Mouse (Mus musculus) embryonic facial prominence, embryonic 15.5 days (tissue): ENCODE results near the gene Pde6g. TPM values are rescaled to one million over a fixed set of nuclear protein-coding genes. Genes with fewer than 3 reads are reported as not detected.
"Not testable (repeated sequence)": the region's sequence is repeated elsewhere in the genome, so short reads cannot be mapped to it uniquely, and the experiment has no call there.

Source experiments
- ATAC-seq: fragments of 200-750 bp; cut with Nextera tagmentation; 2 replicates; pipeline ENCODE4 v1.8.0; 2017; ENCODE audit warnings: low read depth, moderate TSS enrichment; ENCODE audit not compliant: insufficient number of reproducible peaks, low FRiP score, low TSS enrichment
- H3K27ac ChIP-seq: fragments of 300-500 bp; sonication (generic); replicated peaks from 2 replicates; pipeline ENCODE4 v1.5.1; 2015; ENCODE audit warnings: mild to moderate bottlenecking, inconsistent platforms
- H3K27me3 ChIP-seq: fragments of 300-500 bp; sonication (generic); 2 replicates; pipeline ENCODE4 v1.6.1; 2015; ENCODE audit warnings: inconsistent platforms
- H3K36me3 ChIP-seq: fragments of 300-500 bp; sonication (generic); 2 replicates; pipeline ENCODE4 v1.6.1; 2015; ENCODE audit warnings: mild to moderate bottlenecking, inconsistent platforms
- H3K4me1 ChIP-seq: fragments of 300-500 bp; sonication (generic); 2 replicates; pipeline ENCODE4 v1.6.1; 2015; ENCODE audit warnings: inconsistent platforms
- H3K4me2 ChIP-seq: fragments of 300-500 bp; sonication (generic); replicated peaks from 2 replicates; pipeline ENCODE4 v1.6.1; 2015; ENCODE audit warnings: mild to moderate bottlenecking, inconsistent platforms
- H3K4me3 ChIP-seq: fragments of 300-500 bp; sonication (generic); replicated peaks from 2 replicates; pipeline ENCODE4 v1.5.1; 2015; ENCODE audit warnings: mild to moderate bottlenecking, inconsistent platforms
- H3K9ac ChIP-seq: fragments of 300-500 bp; sonication (generic); 2 replicates; pipeline ENCODE4 v1.6.1; 2015; ENCODE audit warnings: inconsistent platforms
- H3K9me3 ChIP-seq: fragments of 300-500 bp; sonication (generic); replicated peaks from 2 replicates; pipeline ENCODE4 v1.6.1; 2016; ENCODE audit warnings: inconsistent platforms
- WGBS: fragments of 180-500 bp; shearing (Covaris S2); methylation state at CpG from one replicate; pipeline ENCODE4 v1.1.7; 2015; 5-methylcytosine and 5-hydroxymethylcytosine counted together
- polyA plus RNA-seq: library from polyadenylated mRNA; unstranded; fragments of >200 nt; fragmentation: Nextera tagmentation; extraction: Ambion mirVana; gene quantifications from 2 replicates; pipeline ENCODE4 v1.2.1, GENCODE M21; 2015

The Pde6g gene
- polyA plus RNA-seq, 1 experiment from 2014 or later = 0.31 TPM

DNA sequence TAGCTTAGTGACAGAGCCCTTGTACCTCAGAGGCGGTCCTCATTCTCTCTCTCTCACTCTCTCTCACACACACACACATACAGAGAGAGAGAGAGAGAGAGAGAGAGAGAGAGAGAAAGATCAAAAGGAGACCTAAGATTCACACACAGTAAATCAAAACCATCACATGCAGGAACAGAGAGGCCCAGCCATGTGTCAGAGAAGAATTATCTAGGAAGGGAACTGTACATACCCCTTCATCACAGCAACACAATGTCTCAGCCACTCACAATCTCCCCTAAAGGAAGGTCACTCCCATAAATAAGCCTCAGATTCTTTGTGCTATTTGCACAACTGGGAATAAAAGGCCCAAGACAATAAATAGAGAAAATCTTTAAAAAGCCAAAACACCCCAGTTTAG is 34.7 kb downstream of the Pde6g start:
- no peak overlapping the region for H3K27ac ChIP-seq
- WGBS = 89% methylated on average over 1 of the region's 1 CpGs
- no peaks in the 10 kb centered on the region for H3K9me3 ChIP-seq
- no peak overlapping the region for H3K9ac ChIP-seq
- H3K4me2 ChIP-seq = no peak overlapping the region
- H3K4me1 ChIP-seq = no peaks in the 10 kb centered on the region
- no peaks in the 10 kb centered on the region for H3K27me3 ChIP-seq
- no peak overlapping the region for H3K4me3 ChIP-seq
- H3K36me3 ChIP-seq = peaks cover 78% of the 10 kb centered on the region
- no peak for ATAC-seq

DNA sequence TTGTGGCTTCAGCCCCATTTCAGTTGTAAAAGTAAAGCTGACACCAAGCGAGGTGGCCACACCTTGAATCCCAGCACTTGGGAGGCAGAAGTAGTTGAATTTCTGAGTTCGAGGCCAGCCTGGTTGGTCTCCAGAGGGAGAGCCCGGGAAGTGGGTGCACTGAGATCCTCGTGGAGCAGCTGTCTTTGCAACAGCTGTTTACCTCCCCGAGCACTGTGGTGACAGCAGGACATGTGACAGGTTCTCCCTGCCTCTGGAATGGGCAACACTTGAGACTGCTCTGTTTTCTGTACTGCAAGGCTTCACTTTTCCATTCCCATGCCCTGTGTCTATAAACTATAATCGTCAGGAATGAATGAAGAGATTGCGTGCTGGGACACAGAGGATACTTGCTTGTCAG is 35.4 kb downstream of the Pde6g start:
- no peak overlapping the region for H3K9ac ChIP-seq
- H3K4me3 ChIP-seq = no peak overlapping the region
- ATAC-seq = no peak
- H3K4me2 ChIP-seq = no peak overlapping the region
- WGBS = 89% methylated on average over 7 of the region's 7 CpGs
- H3K27ac ChIP-seq = no peak overlapping the region
- H3K27me3 ChIP-seq = no peaks in the 10 kb centered on the region
- H3K36me3 ChIP-seq = peaks cover 78% of the 10 kb centered on the region
- H3K4me1 ChIP-seq = no peaks in the 10 kb centered on the region
- H3K9me3 ChIP-seq = no peaks in the 10 kb centered on the region

DNA sequence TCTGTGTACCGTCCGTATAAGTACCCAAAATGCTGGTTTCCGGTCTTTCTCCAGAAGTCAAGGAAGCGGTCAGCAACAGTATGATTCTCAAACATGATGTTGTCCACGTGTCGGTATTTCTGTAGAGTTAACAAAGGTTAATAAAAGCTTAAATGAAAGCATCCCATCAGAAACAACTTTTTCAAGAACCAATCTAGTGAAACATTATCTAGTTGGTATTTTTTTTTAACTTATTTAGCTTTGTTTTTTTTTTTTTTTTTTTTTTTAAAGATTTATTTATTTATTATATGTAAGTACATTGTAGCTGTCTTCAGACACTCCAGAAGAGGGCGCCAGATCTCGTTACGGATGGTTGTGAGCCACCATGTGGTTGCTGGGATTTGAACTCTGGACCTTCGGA is 39.7 kb downstream of the Pde6g start:
- H3K9me3 ChIP-seq, H3K27ac ChIP-seq, H3K4me1 ChIP-seq, H3K27me3 ChIP-seq, ATAC-seq, H3K4me2 ChIP-seq, H3K9ac ChIP-seq, H3K4me3 ChIP-seq: not testable (repeated sequence)
- peaks cover 85% of the 10 kb centered on the region for H3K36me3 ChIP-seq
- 95% methylated on average over 7 of the region's 10 CpGs for WGBS

DNA sequence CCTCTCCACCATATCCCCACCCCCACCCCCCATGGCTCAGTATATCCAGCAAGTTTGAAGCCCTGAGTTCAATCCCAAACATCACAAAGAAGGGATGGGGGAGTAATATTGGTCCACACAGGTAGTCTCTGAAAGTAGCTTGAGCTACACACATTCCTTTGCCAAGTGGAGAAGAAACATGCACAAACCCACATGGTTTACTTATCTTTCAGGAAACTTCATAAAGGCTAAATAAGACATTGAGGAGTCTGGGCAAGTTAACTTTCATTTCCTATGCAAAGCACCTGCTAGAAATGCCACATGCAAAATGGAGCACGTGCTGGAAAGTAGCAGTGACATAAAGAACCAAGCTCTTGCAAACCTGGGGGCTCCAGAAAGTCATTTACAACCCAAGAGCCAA is 46.9 kb downstream of the Pde6g start:
- H3K9me3 ChIP-seq = no peaks in the 10 kb centered on the region
- H3K27me3 ChIP-seq = no peaks in the 10 kb centered on the region
- no peak overlapping the region for H3K4me2 ChIP-seq
- H3K4me1 ChIP-seq = no peaks in the 10 kb centered on the region
- H3K36me3 ChIP-seq = peaks cover 94% of the 10 kb centered on the region
- no peak overlapping the region for H3K9ac ChIP-seq
- no peak overlapping the region for H3K27ac ChIP-seq
- ATAC-seq = no peak
- H3K4me3 ChIP-seq = no peak overlapping the region
- WGBS = 84% methylated on average over 1 of the region's 1 CpGs

DNA sequence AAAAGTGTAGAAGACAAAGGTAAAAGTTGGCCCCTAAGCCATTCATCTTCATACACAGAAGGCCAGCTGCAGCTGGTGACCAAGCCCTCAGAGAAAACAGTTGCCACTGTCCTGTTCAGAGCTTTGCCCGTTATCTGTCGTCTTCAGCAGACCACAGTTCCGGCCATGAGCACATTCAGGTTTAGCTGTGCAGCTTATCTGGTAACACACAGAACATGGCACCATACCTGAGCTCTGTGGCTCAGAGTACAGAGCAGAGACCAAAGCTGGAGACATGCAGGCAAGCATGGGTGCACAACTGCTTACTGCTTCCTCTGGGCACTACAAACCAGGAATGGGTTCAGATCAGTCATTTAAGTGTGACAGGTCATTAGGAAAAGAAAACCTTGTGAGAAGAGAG is 47.4 kb downstream of the Pde6g start:
- Histone ChIP-seq H3K27me3 (no peaks in the 10 kb centered on the region), H3K4me1 (no peaks in the 10 kb centered on the region), H3K4me2 (no peak overlapping the region), H3K9ac (no peak overlapping the region), H3K9me3 (no peaks in the 10 kb centered on the region), H3K4me3 (no peak overlapping the region), H3K27ac (no peak overlapping the region), H3K36me3 (peaks cover 94% of the 10 kb centered on the region)
- ATAC-seq = no peak
- 93% methylated on average over 3 of the region's 3 CpGs for WGBS

DNA sequence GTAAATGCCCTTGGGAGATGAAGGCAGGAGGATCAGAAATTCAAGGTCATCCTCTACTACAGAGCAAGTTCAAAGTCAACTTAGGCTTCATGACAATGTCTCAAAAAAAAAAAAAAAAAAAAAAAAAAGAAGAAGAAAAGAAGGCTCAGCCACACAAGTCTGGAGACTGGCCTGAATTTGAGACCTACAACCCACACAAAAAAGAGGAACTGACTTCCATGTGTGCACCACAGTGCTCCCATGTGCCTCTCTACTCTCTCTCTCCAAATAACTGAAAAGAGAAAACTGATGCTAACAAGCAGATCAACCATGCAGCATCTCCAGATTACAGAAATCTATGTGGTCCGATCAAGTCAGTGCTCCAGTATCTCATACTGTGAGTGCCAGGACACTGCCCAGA is 48.5 kb downstream of the Pde6g start:
- H3K9ac ChIP-seq = no peak overlapping the region
- H3K9me3 ChIP-seq = no peaks in the 10 kb centered on the region
- H3K27me3 ChIP-seq = no peaks in the 10 kb centered on the region
- peaks cover 94% of the 10 kb centered on the region for H3K36me3 ChIP-seq
- H3K4me3 ChIP-seq = no peak overlapping the region
- no peaks in the 10 kb centered on the region for H3K4me1 ChIP-seq
- 95% methylated on average over 1 of the region's 1 CpGs for WGBS
- ATAC-seq = no peak
- no peak overlapping the region for H3K4me2 ChIP-seq
- no peak overlapping the region for H3K27ac ChIP-seq

DNA sequence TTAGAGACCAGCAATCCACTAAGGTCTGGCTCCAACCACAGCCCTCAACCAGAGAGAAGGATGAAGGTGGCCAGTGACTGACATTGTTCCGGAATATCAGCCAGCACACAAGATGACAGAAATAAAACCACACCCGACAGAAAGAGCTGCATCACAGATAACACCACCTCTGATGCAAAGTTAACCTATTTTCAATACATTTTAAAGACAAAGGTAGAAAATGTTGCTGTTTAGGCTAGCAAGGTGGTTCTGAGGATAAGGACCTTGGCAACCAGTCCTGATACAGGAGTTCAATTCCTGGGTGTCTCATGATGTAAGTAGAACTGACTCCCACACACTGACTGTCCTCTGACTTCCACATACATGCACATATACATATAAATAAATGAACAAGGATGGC is 54.0 kb downstream of the Pde6g start:
- Histone ChIP-seq H3K27me3 (no peaks in the 10 kb centered on the region), H3K4me1 (no peaks in the 10 kb centered on the region), H3K4me3 (no peak overlapping the region), H3K36me3 (peaks cover 81% of the 10 kb centered on the region), H3K9me3 (no peaks in the 10 kb centered on the region), H3K4me2 (no peak overlapping the region), H3K9ac (no peak overlapping the region), H3K27ac (no peak overlapping the region)
- 96% methylated on average over 2 of the region's 2 CpGs for WGBS
- no peak for ATAC-seq

Other genes with a start within 250 kb of the Pde6g start
- gene Bahcc1, start 220.6 kb downstream of the Pde6g start, polyA plus RNA-seq = 7.9 and 9.3 TPM in 2 replicates
- gene Actg1, start 105.0 kb downstream of the Pde6g start, polyA plus RNA-seq = 2,143 and 2,279 TPM in 2 replicates
- 0.98 and 1.1 TPM in 2 replicates for gene Fscn2, start 92.0 kb downstream of the Pde6g start, polyA plus RNA-seq
- 35.8 and 39.8 TPM in 2 replicates for gene Faap100, start 74.7 kb downstream of the Pde6g start, polyA plus RNA-seq
- gene Nploc4, start 15.8 kb downstream of the Pde6g start, polyA plus RNA-seq = 34.1 and 36.3 TPM in 2 replicates
- 1.9 and 2.1 TPM in 2 replicates for gene Tspan10, start 10.9 kb downstream of the Pde6g start, polyA plus RNA-seq
- 14.0 and 15.5 TPM in 2 replicates for gene Oxld1, start 4.6 kb upstream of the Pde6g start, polyA plus RNA-seq
- 32.4 and 38.5 TPM in 2 replicates for gene Ccdc137, start 4.6 kb upstream of the Pde6g start, polyA plus RNA-seq
- 57.1 and 57.8 TPM in 2 replicates for gene Arl16, start 14.1 kb upstream of the Pde6g start, polyA plus RNA-seq
- 118 and 126 TPM in 2 replicates for gene Mrpl12, start 31.1 kb upstream of the Pde6g start, polyA plus RNA-seq
- 47.3 and 53.6 TPM in 2 replicates for gene Slc25a10, start 38.3 kb upstream of the Pde6g start, polyA plus RNA-seq
- 0.60 TPM in 2 replicates for gene Gcgr, start 77.2 kb upstream of the Pde6g start, polyA plus RNA-seq
- 235 and 237 TPM in 2 replicates for gene Mcrip1, start 96.2 kb upstream of the Pde6g start, polyA plus RNA-seq
- 1.8 and 2.3 TPM in 2 replicates for gene Ppp1r27, start 97.6 kb upstream of the Pde6g start, polyA plus RNA-seq
- 831 and 838 TPM in 2 replicates for gene P4hb, start 119.8 kb upstream of the Pde6g start, polyA plus RNA-seq
- gene Arhgdia, start 128.1 kb upstream of the Pde6g start, polyA plus RNA-seq = 593 and 594 TPM in 2 replicates
- 420 and 426 TPM in 2 replicates for gene Alyref, start 144.9 kb upstream of the Pde6g start, polyA plus RNA-seq
- 219 and 224 TPM in 2 replicates for gene Anapc11, start 144.9 kb upstream of the Pde6g start, polyA plus RNA-seq
- 1.8 and 1.9 TPM in 2 replicates for gene Npb, start 155.0 kb upstream of the Pde6g start, polyA plus RNA-seq
- 141 TPM in 2 replicates for gene Pcyt2, start 164.4 kb upstream of the Pde6g start, polyA plus RNA-seq
- 34.7 and 35.0 TPM in 2 replicates for gene Sirt7, start 171.7 kb upstream of the Pde6g start, polyA plus RNA-seq
- gene Mafg, start 180.1 kb upstream of the Pde6g start, polyA plus RNA-seq = 36.4 and 38.7 TPM in 2 replicates
- gene Pycr1, start 190.3 kb upstream of the Pde6g start, polyA plus RNA-seq = 53.8 and 54.5 TPM in 2 replicates
- 1.0 and 1.6 TPM in 2 replicates for gene Myadml2, start 194.7 kb upstream of the Pde6g start, polyA plus RNA-seq
- 6.2 and 7.4 TPM in 2 replicates for gene Notum, start 207.7 kb upstream of the Pde6g start, polyA plus RNA-seq
- 114 and 120 TPM in 2 replicates for gene Aspscr1, start 219.5 kb upstream of the Pde6g start, polyA plus RNA-seq